Mouse (Mus musculus) liver, postnatal 0 days (tissue): ENCODE measurements around the gene Gm7694. TPM values are rescaled to one million over a fixed set of nuclear protein-coding genes. Genes with fewer than 3 reads are reported as not detected.

Experiments
- ATAC-seq: fragments of 200-750 bp; cut with Nextera tagmentation; 2 replicates; pipeline ENCODE4 v1.8.0; 2017; ENCODE audit warnings: mild to moderate bottlenecking, moderate library complexity
- DNase-seq: peaks from one replicate; pipeline ENCODE4 v3.0.0-alpha.2; 2016
- H3K27ac ChIP-seq: fragments of 300-500 bp; sonication (generic); 2 replicates; pipeline ENCODE4 v1.5.1; 2014; ENCODE audit warnings: antibody characterized with exemption, moderate library complexity, mild to moderate bottlenecking, low read depth
- H3K27me3 ChIP-seq: fragments of 300-500 bp; sonication (generic); 2 replicates; pipeline ENCODE4 v1.6.1; 2014; ENCODE audit warnings: low read length, control low read depth, mixed read lengths; ENCODE audit not compliant: insufficient read depth
- H3K36me3 ChIP-seq: fragments of 300-500 bp; sonication (generic); replicated peaks from 2 replicates; pipeline ENCODE4 v1.6.1; 2014; ENCODE audit warnings: mild to moderate bottlenecking, control low read depth, low read length, moderate library complexity, mixed read lengths; ENCODE audit not compliant: insufficient read depth
- H3K4me1 ChIP-seq: fragments of 300-500 bp; sonication (generic); 2 replicates; pipeline ENCODE4 v1.6.1; 2014; ENCODE audit warnings: antibody characterized with exemption, mild to moderate bottlenecking, control low read depth; ENCODE audit not compliant: insufficient read depth
- H3K4me2 ChIP-seq: fragments of 300-500 bp; sonication (generic); 2 replicates; pipeline ENCODE4 v1.6.1; 2014; ENCODE audit warnings: low read depth, mild to moderate bottlenecking, low read length, moderate library complexity, mixed read lengths
- H3K4me3 ChIP-seq: fragments of 300-500 bp; sonication (generic); 2 replicates; pipeline ENCODE4 v1.5.1; 2014; ENCODE audit warnings: low read depth, low read length
- H3K9ac ChIP-seq: fragments of 300-500 bp; sonication (generic); replicated peaks from 2 replicates; pipeline ENCODE4 v1.6.1; 2014; ENCODE audit warnings: mild to moderate bottlenecking, moderate library complexity
- H3K9me3 ChIP-seq: fragments of 300-500 bp; sonication (generic); 2 replicates; pipeline ENCODE4 v1.6.1; 2016; ENCODE audit warnings: mild to moderate bottlenecking, control low read depth, low read length, mixed read lengths
- CTCF ChIP-seq: sonication (generic); IDR thresholded peaks from 2 replicates; pipeline ENCODE4 v1.5.1; 2016; ENCODE audit warnings: antibody characterized with exemption, low read depth
- EP300 ChIP-seq: IDR thresholded peaks from 2 replicates; pipeline ENCODE4 v1.6.1; 2016; ENCODE audit warnings: antibody characterized with exemption, low read depth, mild to moderate bottlenecking
- WGBS: fragments of 180-500 bp; shearing (Covaris S2); extraction: QIAGEN DNeasy Blood & Tissue Kit; methylation state at CpG from one replicate; pipeline ENCODE4 v1.1.7; 2014; ENCODE audit not compliant: insufficient replicate concordance; 5-methylcytosine and 5-hydroxymethylcytosine counted together
- polyA plus RNA-seq: library from polyadenylated mRNA; unstranded; fragments of >200 nt; fragmentation: Nextera tagmentation; extraction: Ambion mirVana; gene quantifications from 2 replicates; pipeline ENCODE4 v1.2.1, GENCODE M21; 2015

The Gm7694 gene
- polyA plus RNA-seq, 1 experiment from 2014 or later: 2.7 TPM

GRCm38 (mm10) chr1:170332775-170333174, 26.6 kb upstream of the Gm7694 start:
- WGBS: 74% methylated on average over 4 of the region's 4 CpGs
- DNase-seq: no peak
- peaks cover 6% of the 10 kb centered on the region; the same call in 1 of the 2 replicates for H3K36me3 ChIP-seq
- H3K4me1 ChIP-seq: no peaks in the 10 kb centered on the region
- H3K4me2 ChIP-seq: no peak overlapping the region
- ATAC-seq: no peak
- H3K4me3 ChIP-seq: no peak overlapping the region
- no peaks in the 10 kb centered on the region for H3K9me3 ChIP-seq
- no peaks in the 10 kb centered on the region for H3K27me3 ChIP-seq
- TF ChIP-seq EP300 (no peak), CTCF (peak; percentile 12; the same call in 1 of the 2 replicates)
- no peak overlapping the region for H3K27ac ChIP-seq
- no peak overlapping the region for H3K9ac ChIP-seq

- peaks cover 6% of the 10 kb centered on the region; the same call in 1 of the 2 replicates for H3K36me3 ChIP-seq
- no peak overlapping the region for H3K4me3 ChIP-seq
- no peak overlapping the region for H3K4me2 ChIP-seq
- no peak for ATAC-seq
- H3K4me1 ChIP-seq: no peaks in the 10 kb centered on the region
- H3K27me3 ChIP-seq: no peaks in the 10 kb centered on the region
- TF ChIP-seq CTCF (no peak), EP300 (no peak)
- no peak for DNase-seq
- 66% methylated on average over 6 of the region's 6 CpGs for WGBS
- H3K9me3 ChIP-seq: no peaks in the 10 kb centered on the region
- H3K27ac ChIP-seq: no peak overlapping the region
- no peak overlapping the region for H3K9ac ChIP-seq
Observed at GRCm38 (mm10) chr1:170331926-170332325, 25.8 kb upstream of the Gm7694 start.

- H3K27me3 ChIP-seq: no peaks in the 10 kb centered on the region
- H3K4me2 ChIP-seq: no peak overlapping the region
- peaks cover 8% of the 10 kb centered on the region for H3K4me1 ChIP-seq
- H3K9ac ChIP-seq: no peak overlapping the region
- peaks cover 5% of the 10 kb centered on the region; the same call in 1 of the 2 replicates for H3K36me3 ChIP-seq
- peak overlapping the region; percentile 81 for H3K27ac ChIP-seq
- TF ChIP-seq CTCF: no peak
- TF ChIP-seq EP300: no peak
- 53% methylated on average over 4 of the region's 4 CpGs for WGBS
- no peaks in the 10 kb centered on the region for H3K9me3 ChIP-seq
- no peak overlapping the region for H3K4me3 ChIP-seq
- DNase-seq (peak; percentile 37), ATAC-seq (peak; percentile 96)
Observed at GRCm38 (mm10) chr1:170325277-170325676, 19.1 kb upstream of the Gm7694 start.

- 82% methylated on average over 1 of the region's 1 CpGs for WGBS
- no peak for DNase-seq
Observed at GRCm38 (mm10) chr1:170324312-170324711, 18.2 kb upstream of the Gm7694 start.

GRCm38 (mm10) chr1:170323001-170323400, 16.9 kb upstream of the Gm7694 start:
- no peak overlapping the region for H3K4me2 ChIP-seq
- ATAC-seq (no peak), DNase-seq (no peak)
- no peaks in the 10 kb centered on the region for H3K27me3 ChIP-seq
- H3K27ac ChIP-seq: no peak overlapping the region
- H3K36me3 ChIP-seq: 0 out of 2 replicates have a peak, but pooled peaks cover 8% of the 10 kb centered on the region
- H3K9ac ChIP-seq: no peak overlapping the region
- TF ChIP-seq EP300 (no peak), CTCF (no peak)
- H3K9me3 ChIP-seq: no peaks in the 10 kb centered on the region
- H3K4me3 ChIP-seq: no peak overlapping the region
- 89% methylated on average over 10 of the region's 10 CpGs for WGBS
- H3K4me1 ChIP-seq: peaks cover 8% of the 10 kb centered on the region

More at GRCm38 (mm10) chr1:170324312-170324711, 18.2 kb upstream of the Gm7694 start:
- H3K9ac ChIP-seq: no peak overlapping the region
- H3K9me3 ChIP-seq: no peaks in the 10 kb centered on the region
- no peak for ATAC-seq
- H3K27ac ChIP-seq: peak overlapping the region; percentile 81
- no peak overlapping the region for H3K4me2 ChIP-seq
- peaks cover 8% of the 10 kb centered on the region for H3K4me1 ChIP-seq
- TF ChIP-seq EP300: no peak
- no peak for TF ChIP-seq CTCF
- no peak overlapping the region for H3K4me3 ChIP-seq
- H3K36me3 ChIP-seq: peaks cover 8% of the 10 kb centered on the region; the same call in 1 of the 2 replicates
- H3K27me3 ChIP-seq: no peaks in the 10 kb centered on the region

GRCm38 (mm10) chr1:170322046-170322445, 15.9 kb upstream of the Gm7694 start:
- TF ChIP-seq EP300: no peak
- no peak for TF ChIP-seq CTCF
- Histone ChIP-seq H3K4me1 (peaks cover 8% of the 10 kb centered on the region), H3K9ac (no peak overlapping the region), H3K27ac (no peak overlapping the region), H3K4me3 (no peak overlapping the region), H3K4me2 (no peak overlapping the region), H3K27me3 (no peaks in the 10 kb centered on the region), H3K36me3 (0 out of 2 replicates have a peak, but pooled peaks cover 8% of the 10 kb centered on the region), H3K9me3 (no peaks in the 10 kb centered on the region)
- ATAC-seq (no peak), DNase-seq (no peak)
- 81% methylated on average over 2 of the region's 2 CpGs for WGBS
